Mouse (Mus musculus) liver (tissue): ENCODE measurements around the gene Itsn2.
"Not testable (repeated sequence)": the region's sequence is repeated elsewhere in the genome, so short reads cannot be mapped to it uniquely, and the experiment has no call there.

Experiments used
- DNase-seq: peaks from one replicate; pipeline ENCODE4 v3.0.0-alpha.2; 2020; ENCODE audit warnings: mixed read lengths

Gene Itsn2

GRCm38 (mm10) chr12:4592541-4593165 is at the start of gene Itsn2, which contains the start of gene Gm3625:
TSS of gene Itsn2 (plus strand) at chr12:4592638.
TSS of gene Gm3625 (minus strand) at chr12:4592927.
- peak; percentile 83 for DNase-seq

- DNase-seq, result no peak
These were observed 48.0 kb upstream of the Itsn2 start for GRCm38 (mm10) chr12:4544400-4544919.

GRCm38 (mm10) chr12:4545425-4545824 is 47.0 kb upstream of the Itsn2 start:
- no peak for DNase-seq

- DNase-seq, result peak; percentile 10
These were observed 45.9 kb upstream of the Itsn2 start for GRCm38 (mm10) chr12:4546491-4546890.

- DNase-seq, result no peak
These were observed 44.9 kb upstream of the Itsn2 start for GRCm38 (mm10) chr12:4547557-4547956.

GRCm38 (mm10) chr12:4548053-4549013 is 44.1 kb upstream of the Itsn2 start:
- DNase-seq, result peak; percentile 70

- not testable (repeated sequence) for DNase-seq
These were observed 38.7 kb upstream of the Itsn2 start for GRCm38 (mm10) chr12:4553704-4554103.

- no peak for DNase-seq
These were observed 37.0 kb upstream of the Itsn2 start for GRCm38 (mm10) chr12:4555451-4555850.

GRCm38 (mm10) chr12:4556891-4557290 is 35.5 kb upstream of the Itsn2 start:
- no peak for DNase-seq

- no peak for DNase-seq
These were observed 35.0 kb upstream of the Itsn2 start for GRCm38 (mm10) chr12:4557436-4557835.

GRCm38 (mm10) chr12:4558013-4558412 is 34.4 kb upstream of the Itsn2 start:
- DNase-seq, result no peak

GRCm38 (mm10) chr12:4558475-4559279 is 33.8 kb upstream of the Itsn2 start:
- no peak for DNase-seq

GRCm38 (mm10) chr12:4571864-4572263 is 20.6 kb upstream of the Itsn2 start:
- DNase-seq, result peak; percentile 60

GRCm38 (mm10) chr12:4574065-4574464 is 18.4 kb upstream of the Itsn2 start:
- no peak for DNase-seq

GRCm38 (mm10) chr12:4582326-4582725 is 10.1 kb upstream of the Itsn2 start:
- no peak for DNase-seq

GRCm38 (mm10) chr12:4587846-4588245 is 4.6 kb upstream of the Itsn2 start:
- no peak for DNase-seq

- DNase-seq, result no peak
These were observed 3.8 kb upstream of the Itsn2 start for GRCm38 (mm10) chr12:4588603-4589002.

GRCm38 (mm10) chr12:4592025-4592424 is 413 bp upstream of the Itsn2 start:
- no peak for DNase-seq

- peak; percentile 70 for DNase-seq
These were observed 910 bp downstream of the Itsn2 start for GRCm38 (mm10) chr12:4593166-4593929.

- DNase-seq, result no peak
These were observed 1.5 kb downstream of the Itsn2 start for GRCm38 (mm10) chr12:4593930-4594391.

- no peak for DNase-seq
These were observed 2.6 kb downstream of the Itsn2 start for GRCm38 (mm10) chr12:4595055-4595454.
